Mouse (Mus musculus): ENCODE measurements around the gene Sfpq. TPM values are rescaled to one million over a fixed set of nuclear protein-coding genes. Genes with fewer than 3 reads are reported as not detected.
"Not testable (repeated sequence)": the region's sequence is repeated elsewhere in the genome, so short reads cannot be mapped to it uniquely, and the experiment has no call there.

The Sfpq gene
- polyA plus RNA-seq (2016; fragmentation: Nextera tagmentation; extraction: Ambion mirVana) = 49.1 and 75.9 TPM in 2 replicates

- WGBS = under 1% methylated on average over 84 of the region's 87 CpGs
- Histone ChIP-seq H3K9me3 (no peaks in the 10 kb centered on the region), H3K4me1 (peaks cover 10% of the 10 kb centered on the region), H3K4me3 (peak within 1 kb of the TSS; percentile 100), H3K27me3 (ENCODE audit: insufficient read depth, poor library complexity, severe bottlenecking) (no peaks in the 10 kb centered on the region), H3K27ac (peak within 1 kb of the TSS; percentile 100), H3K36me3 (peaks cover 42% of the 10 kb centered on the region)
- DNase-seq (ENCODE audit: low spot score) = peak; percentile 99
These were observed at the start of gene Sfpq for GRCm38 (mm10) chr4:127021151-127021945. Gene Sfpq, plus strand, starts transcription at chr4:127021324.

- Histone ChIP-seq H3K4me1 (no peaks in the 10 kb centered on the region), H3K4me3 (no peak overlapping the region)
- DNase-seq (ENCODE audit: low spot score) = no peak
These were observed 43.7 kb upstream of the Sfpq start for GRCm38 (mm10) chr4:126977467-126977866.

GRCm38 (mm10) chr4:126978706-126979105, 42.4 kb upstream of the Sfpq start:
- Histone ChIP-seq H3K36me3 (no peaks in the 10 kb centered on the region), H3K4me1 (no peaks in the 10 kb centered on the region), H3K4me3 (no peak overlapping the region), H3K27ac (no peak overlapping the region), H3K9me3 (no peaks in the 10 kb centered on the region), H3K27me3 (ENCODE audit: insufficient read depth, poor library complexity, severe bottlenecking) (no peaks in the 10 kb centered on the region)
- WGBS = 79% methylated on average over 3 of the region's 3 CpGs
- DNase-seq (ENCODE audit: low spot score) = no peak

More at GRCm38 (mm10) chr4:126977467-126977866, 43.7 kb upstream of the Sfpq start:
- Histone ChIP-seq H3K36me3 (no peaks in the 10 kb centered on the region), H3K9me3 (no peaks in the 10 kb centered on the region), H3K27me3 (ENCODE audit: insufficient read depth, poor library complexity, severe bottlenecking) (no peaks in the 10 kb centered on the region), H3K27ac (no peak overlapping the region)

GRCm38 (mm10) chr4:126983321-126983720, 37.8 kb upstream of the Sfpq start:
- Histone ChIP-seq H3K27me3 (ENCODE audit: insufficient read depth, poor library complexity, severe bottlenecking) (no peaks in the 10 kb centered on the region), H3K4me3 (no peak overlapping the region), H3K9me3 (no peaks in the 10 kb centered on the region), H3K27ac (no peak overlapping the region), H3K36me3 (no peaks in the 10 kb centered on the region), H3K4me1 (no peaks in the 10 kb centered on the region)
- 64% methylated on average over 3 of the region's 3 CpGs for WGBS
- DNase-seq (ENCODE audit: low spot score) = no peak

- WGBS = 81% methylated on average over 12 of the region's 13 CpGs
- H3K4me3 ChIP-seq, H3K27ac ChIP-seq: not testable (repeated sequence)
These were observed 37.2 kb upstream of the Sfpq start for GRCm38 (mm10) chr4:126983736-126984525.

GRCm38 (mm10) chr4:126986768-126987167, 34.4 kb upstream of the Sfpq start:
- no peaks in the 10 kb centered on the region for H3K27me3 ChIP-seq (ENCODE audit: insufficient read depth, poor library complexity, severe bottlenecking)
- H3K9me3 ChIP-seq = no peaks in the 10 kb centered on the region
- no peak for DNase-seq (ENCODE audit: low spot score)
- no peaks in the 10 kb centered on the region for H3K4me1 ChIP-seq
- 81% methylated on average over 5 of the region's 5 CpGs for WGBS
- H3K4me3 ChIP-seq = no peak overlapping the region
- H3K36me3 ChIP-seq = no peaks in the 10 kb centered on the region
- H3K27ac ChIP-seq = no peak overlapping the region

More at GRCm38 (mm10) chr4:126983736-126984525, 37.2 kb upstream of the Sfpq start:
- not testable (repeated sequence) for H3K4me1 ChIP-seq; H3K36me3 ChIP-seq; H3K9me3 ChIP-seq; DNase-seq (ENCODE audit: low spot score); H3K27me3 ChIP-seq (ENCODE audit: insufficient read depth, poor library complexity, severe bottlenecking)

GRCm38 (mm10) chr4:126988503-126988902, 32.6 kb upstream of the Sfpq start:
- no peak overlapping the region for H3K27ac ChIP-seq
- 79% methylated on average over 4 of the region's 4 CpGs for WGBS
- no peaks in the 10 kb centered on the region for H3K9me3 ChIP-seq

GRCm38 (mm10) chr4:126990553-126990952, 30.6 kb upstream of the Sfpq start:
- Histone ChIP-seq H3K4me1 (no peaks in the 10 kb centered on the region), H3K9me3 (no peaks in the 10 kb centered on the region), H3K4me3 (no peak overlapping the region), H3K36me3 (no peaks in the 10 kb centered on the region), H3K27me3 (ENCODE audit: insufficient read depth, poor library complexity, severe bottlenecking) (no peaks in the 10 kb centered on the region), H3K27ac (no peak overlapping the region)
- no peak for DNase-seq (ENCODE audit: low spot score)

More at GRCm38 (mm10) chr4:126988503-126988902, 32.6 kb upstream of the Sfpq start:
- no peak for DNase-seq (ENCODE audit: low spot score)
- Histone ChIP-seq H3K27me3 (ENCODE audit: insufficient read depth, poor library complexity, severe bottlenecking) (no peaks in the 10 kb centered on the region), H3K4me1 (no peaks in the 10 kb centered on the region), H3K4me3 (no peak overlapping the region), H3K36me3 (no peaks in the 10 kb centered on the region)

- 54% methylated on average over 5 of the region's 5 CpGs for WGBS
These were observed 28.8 kb upstream of the Sfpq start for GRCm38 (mm10) chr4:126992356-126992755.

GRCm38 (mm10) chr4:126999372-126999771, 21.8 kb upstream of the Sfpq start:
- not testable (repeated sequence) for H3K36me3 ChIP-seq; H3K4me3 ChIP-seq; H3K27ac ChIP-seq; H3K4me1 ChIP-seq; H3K9me3 ChIP-seq; H3K27me3 ChIP-seq (ENCODE audit: insufficient read depth, poor library complexity, severe bottlenecking); DNase-seq (ENCODE audit: low spot score)
- WGBS = 92% methylated on average over 16 of the region's 16 CpGs

More at GRCm38 (mm10) chr4:126992356-126992755, 28.8 kb upstream of the Sfpq start:
- no peak overlapping the region for H3K4me3 ChIP-seq
- no peaks in the 10 kb centered on the region for H3K36me3 ChIP-seq
- H3K4me1 ChIP-seq = no peaks in the 10 kb centered on the region
- H3K27me3 ChIP-seq (ENCODE audit: insufficient read depth, poor library complexity, severe bottlenecking) = no peaks in the 10 kb centered on the region
- no peaks in the 10 kb centered on the region for H3K9me3 ChIP-seq
- no peak overlapping the region for H3K27ac ChIP-seq
- DNase-seq (ENCODE audit: low spot score) = no peak

- 42% methylated on average over 8 of the region's 8 CpGs for WGBS
- DNase-seq (ENCODE audit: low spot score) = no peak
- no peaks in the 10 kb centered on the region for H3K36me3 ChIP-seq
- H3K4me1 ChIP-seq = peaks cover 14% of the 10 kb centered on the region
- no peak overlapping the region for H3K27ac ChIP-seq
- H3K27me3 ChIP-seq (ENCODE audit: insufficient read depth, poor library complexity, severe bottlenecking) = peaks cover 6% of the 10 kb centered on the region; the same call in 1 of the 2 replicates
- H3K9me3 ChIP-seq = no peaks in the 10 kb centered on the region
- no peak overlapping the region for H3K4me3 ChIP-seq
These were observed 20.5 kb upstream of the Sfpq start for GRCm38 (mm10) chr4:127000601-127001105.

GRCm38 (mm10) chr4:127004384-127004783, 16.7 kb upstream of the Sfpq start:
- Histone ChIP-seq H3K9me3 (no peaks in the 10 kb centered on the region), H3K27ac (no peak overlapping the region), H3K4me1 (peaks cover 14% of the 10 kb centered on the region), H3K4me3 (no peak overlapping the region), H3K36me3 (no peaks in the 10 kb centered on the region), H3K27me3 (ENCODE audit: insufficient read depth, poor library complexity, severe bottlenecking) (peaks cover 6% of the 10 kb centered on the region; the same call in 1 of the 2 replicates)
- no peak for DNase-seq (ENCODE audit: low spot score)
- 78% methylated on average over 3 of the region's 3 CpGs for WGBS
